Mouse (Mus musculus) right cerebral cortex, postnatal 4 days (tissue): ENCODE data around the gene Efcab12.
A peak's percentile ranks its signal among the peaks of the same experiment; 100 is the strongest.
"Not testable (repeated sequence)": the region's sequence is repeated elsewhere in the genome, so short reads cannot be mapped to it uniquely, and the experiment has no call there.

Source experiments
- DNase-seq: peaks from one replicate; pipeline ENCODE4 v3.0.0-alpha.2; 2022

Efcab12 gene

GRCm38 (mm10) chr6:115838161-115838597 is at the start of gene Efcab12:
TSS of gene Efcab12 (minus strand) at chr6:115838412.
- peak; percentile 55 for DNase-seq

GRCm38 (mm10) chr6:115886894-115887293 is 48.7 kb upstream of the Efcab12 start:
- no peak for DNase-seq

- DNase-seq: no peak
These were observed 45.8 kb upstream of the Efcab12 start for GRCm38 (mm10) chr6:115884018-115884417.

- DNase-seq: no peak
These were observed 42.5 kb upstream of the Efcab12 start for GRCm38 (mm10) chr6:115880751-115881150.

- no peak for DNase-seq
These were observed 41.5 kb upstream of the Efcab12 start for GRCm38 (mm10) chr6:115879736-115880135.

- no peak for DNase-seq
These were observed 40.5 kb upstream of the Efcab12 start for GRCm38 (mm10) chr6:115878694-115879093.

GRCm38 (mm10) chr6:115877239-115877638 is 39.0 kb upstream of the Efcab12 start:
- no peak for DNase-seq

GRCm38 (mm10) chr6:115871318-115871717 is 33.1 kb upstream of the Efcab12 start:
- not testable (repeated sequence) for DNase-seq

- not testable (repeated sequence) for DNase-seq
These were observed 28.9 kb upstream of the Efcab12 start for GRCm38 (mm10) chr6:115867157-115867556.

- no peak for DNase-seq
These were observed 27.0 kb upstream of the Efcab12 start for GRCm38 (mm10) chr6:115865246-115865645.

GRCm38 (mm10) chr6:115863340-115863841 is 25.2 kb upstream of the Efcab12 start:
- no peak for DNase-seq

GRCm38 (mm10) chr6:115860027-115860556 is 21.9 kb upstream of the Efcab12 start:
- DNase-seq: no peak

GRCm38 (mm10) chr6:115859258-115859657 is 21.0 kb upstream of the Efcab12 start:
- DNase-seq: no peak

- no peak for DNase-seq
These were observed 18.1 kb upstream of the Efcab12 start for GRCm38 (mm10) chr6:115856361-115856745.

GRCm38 (mm10) chr6:115855733-115856360 is 17.6 kb upstream of the Efcab12 start:
- no peak for DNase-seq

GRCm38 (mm10) chr6:115854432-115854831 is 16.2 kb upstream of the Efcab12 start:
- no peak for DNase-seq

GRCm38 (mm10) chr6:115853985-115854384 is 15.8 kb upstream of the Efcab12 start:
- no peak for DNase-seq

- peak; percentile 94 for DNase-seq
These were observed 15.0 kb upstream of the Efcab12 start, which contains the start of the genes Mbd4 and Ift122 for GRCm38 (mm10) chr6:115853091-115853813. TSS of gene Mbd4 (minus strand) at chr6:115853371. TSS of gene Ift122 (plus strand) at chr6:115853470.

- no peak for DNase-seq
These were observed 14.4 kb upstream of the Efcab12 start for GRCm38 (mm10) chr6:115852446-115853090.

GRCm38 (mm10) chr6:115848598-115849304 is 10.5 kb upstream of the Efcab12 start:
- DNase-seq: no peak

- peak; percentile 66 for DNase-seq
These were observed 8.6 kb upstream of the Efcab12 start for GRCm38 (mm10) chr6:115846640-115847411.

GRCm38 (mm10) chr6:115845006-115845405 is 6.8 kb upstream of the Efcab12 start:
- DNase-seq: no peak
